Mouse (Mus musculus) B cell, adult 67 days (primary cell): ENCODE results near the gene Chac2. TPM values are rescaled to one million over a fixed set of nuclear protein-coding genes. Genes with fewer than 3 reads are reported as not detected.

ENCODE experiments used
- total RNA-seq, 2 experiments: library from RNA; stranded (reverse); gene quantifications; 4 replicates each; pipeline ENCODE4 v1.2.4; 2023

Chac2 gene
- total RNA-seq, result 1 to 10 TPM; 2.6 to 2.8 TPM

GRCm38 (mm10) chr11:30985877-30986624 lies at the start of gene Chac2:
TSS of gene Chac2 (minus strand) at chr11:30986350.

GRCm38 (mm10) chr11:30954279-30954725 lies 31.8 kb downstream of the Chac2 start, which contains the start of gene Erlec1:
TSS of gene Erlec1 (minus strand) at chr11:30954335.

Other genes with a start within 250 kb of the Chac2 start
- 10 to 100 TPM; 71.8 to 73.2 TPM for gene Psme4, start 214.6 kb downstream of the Chac2 start, total RNA-seq
- under 1 TPM in 1 of 2 experiments, not detected in 1; 0.56 TPM for gene Gpr75, start 101.0 kb downstream of the Chac2 start, total RNA-seq
- 10 to 100 TPM; 20.1 to 20.5 TPM for gene Asb3, start 100.9 kb downstream of the Chac2 start, total RNA-seq
- gene Erlec1, start 32.0 kb downstream of the Chac2 start, total RNA-seq, result 10 to 100 TPM; 29.7 to 32.0 TPM
- gene Gm17332, start 196.1 kb upstream of the Chac2 start, total RNA-seq, result not detected